Mouse (Mus musculus) forelimb bud, embryonic 11.5 days (tissue): Measurements from ENCODE around the gene Mlxipl.

Source experiments
- DNase-seq: peaks from one replicate; pipeline ENCODE4 v3.0.0-alpha.2; 2012; ENCODE audit warnings: low read depth, low spot score

Mlxipl gene

DNA sequence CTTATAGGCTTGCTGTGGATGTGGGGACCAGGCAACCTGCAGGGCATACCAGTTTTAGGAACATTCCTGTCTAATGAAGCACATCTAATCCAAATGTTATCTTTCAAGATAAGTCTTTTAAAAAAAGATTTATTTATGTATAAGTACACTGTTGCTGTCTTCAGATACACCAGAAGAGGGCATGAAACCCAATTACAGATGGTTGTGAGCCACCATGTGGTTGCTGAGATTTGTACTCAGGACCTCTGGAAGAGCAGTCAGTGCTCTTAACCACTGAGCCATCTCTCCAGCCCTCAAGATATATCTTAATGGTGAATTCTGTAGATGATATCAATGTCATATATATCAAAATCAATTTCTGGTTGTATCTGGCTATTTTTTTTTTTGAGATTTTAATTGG, 56.3 kb downstream of the Mlxipl start:
- DNase-seq, result no peak

DNA sequence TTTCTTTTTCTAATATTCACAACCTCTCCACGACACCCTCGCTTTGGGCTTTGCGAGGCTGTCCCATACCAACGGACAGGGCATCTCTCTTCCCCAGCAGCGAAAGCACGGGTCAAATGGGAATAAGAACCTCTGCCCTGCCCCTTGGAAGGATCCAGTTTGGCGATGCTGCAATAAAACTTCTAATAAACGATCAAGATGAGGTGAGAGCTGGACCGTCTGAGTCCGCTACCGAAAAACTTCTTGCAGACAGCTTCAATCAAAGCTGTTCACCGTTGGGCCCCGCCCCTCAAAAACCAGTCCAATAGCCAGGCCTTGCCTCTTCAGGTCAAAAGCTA, 59.0 kb downstream of the Mlxipl start:
- no peak for DNase-seq

- DNase-seq, result peak; percentile 99
Measured at GRCm38 (mm10) chr5:135149053-135149819, 59.5 kb downstream of the Mlxipl start, which contains the start of gene Tbl2. Gene Tbl2 (plus strand): TSS chr5:135149657.

DNA sequence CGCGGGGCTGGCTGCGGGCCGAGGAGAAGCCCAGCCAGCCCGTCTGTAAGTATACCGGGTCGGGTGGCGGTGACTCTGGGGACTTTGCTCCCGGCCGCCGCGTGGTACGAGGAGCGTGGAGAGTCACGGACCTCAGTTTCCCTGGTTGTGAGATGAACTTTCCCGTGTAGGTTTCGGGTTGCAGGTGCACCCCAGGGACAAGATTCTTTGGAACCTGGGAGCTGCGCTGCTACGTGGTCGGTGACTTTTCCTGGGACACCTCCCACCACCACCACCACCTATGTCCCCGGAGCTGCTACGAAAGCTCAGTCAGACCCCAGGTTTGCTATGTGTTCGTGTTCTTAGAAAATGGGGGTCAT, 60.1 kb downstream of the Mlxipl start:
- DNase-seq, result no peak

GRCm38 (mm10) chr5:135156496-135156895, 66.8 kb downstream of the Mlxipl start:
- DNase-seq, result no peak

DNA sequence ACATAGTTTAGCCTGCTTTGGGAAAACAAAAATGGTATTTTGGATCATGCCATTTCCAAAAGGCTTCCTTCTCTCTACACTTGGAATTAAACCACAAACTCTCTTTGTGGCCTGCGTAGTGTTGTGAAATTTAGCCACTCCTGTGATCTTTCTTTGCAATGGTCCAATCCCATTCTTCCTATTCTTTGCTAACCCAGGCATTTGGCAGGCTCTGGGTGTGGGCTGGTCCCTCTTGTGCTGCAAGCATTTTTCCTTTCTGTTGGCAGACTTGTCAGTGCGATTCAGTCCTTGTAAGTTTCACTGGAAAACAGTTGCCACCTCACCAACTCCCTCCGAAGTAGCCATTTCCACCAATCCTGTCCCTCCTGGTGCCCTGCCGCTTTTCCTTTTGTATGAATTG, 71.5 kb downstream of the Mlxipl start:
- DNase-seq, result no peak

- no peak for DNase-seq
Measured at GRCm38 (mm10) chr5:135161650-135162049, 72.0 kb downstream of the Mlxipl start.

DNA sequence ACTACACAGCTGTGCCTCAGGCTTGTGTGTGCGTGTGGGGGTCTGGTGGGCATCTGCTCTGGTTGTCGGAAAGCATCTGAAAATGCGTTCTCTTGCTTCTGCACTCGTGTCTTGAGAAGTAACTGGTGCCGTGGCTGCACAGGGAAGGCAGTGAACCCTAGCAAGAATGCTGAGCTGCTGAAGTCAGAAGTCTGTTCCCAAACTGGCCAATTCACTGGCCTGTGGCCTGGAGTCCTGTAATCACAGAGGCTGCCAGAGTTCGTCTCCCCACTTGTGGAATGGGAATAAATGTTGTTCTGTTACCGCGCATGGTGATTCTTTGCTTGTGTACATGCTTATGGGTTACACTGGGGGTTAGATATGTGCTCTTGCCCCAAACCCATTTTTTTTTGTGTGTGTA, 72.7 kb downstream of the Mlxipl start:
- no peak for DNase-seq

DNA sequence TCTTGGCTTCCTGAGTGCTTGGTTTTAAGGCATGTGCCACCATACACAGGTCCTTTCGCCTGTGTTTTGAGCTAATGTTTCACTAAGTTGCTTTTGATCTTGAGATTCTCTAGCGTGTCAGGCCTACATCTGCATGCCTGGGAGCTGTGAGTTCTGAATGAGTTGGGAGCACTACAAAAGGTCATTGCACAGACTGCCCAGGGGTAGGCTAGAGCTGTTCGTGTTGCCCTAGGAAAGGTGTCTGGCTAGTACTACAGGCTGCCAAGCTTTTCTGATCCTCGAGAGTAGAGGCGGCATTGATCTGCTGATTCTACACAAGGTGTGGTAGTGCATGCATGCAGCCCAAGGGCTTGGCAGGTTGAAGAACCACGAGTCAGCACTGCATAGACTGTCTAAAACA, 73.1 kb downstream of the Mlxipl start:
- DNase-seq, result no peak

DNA sequence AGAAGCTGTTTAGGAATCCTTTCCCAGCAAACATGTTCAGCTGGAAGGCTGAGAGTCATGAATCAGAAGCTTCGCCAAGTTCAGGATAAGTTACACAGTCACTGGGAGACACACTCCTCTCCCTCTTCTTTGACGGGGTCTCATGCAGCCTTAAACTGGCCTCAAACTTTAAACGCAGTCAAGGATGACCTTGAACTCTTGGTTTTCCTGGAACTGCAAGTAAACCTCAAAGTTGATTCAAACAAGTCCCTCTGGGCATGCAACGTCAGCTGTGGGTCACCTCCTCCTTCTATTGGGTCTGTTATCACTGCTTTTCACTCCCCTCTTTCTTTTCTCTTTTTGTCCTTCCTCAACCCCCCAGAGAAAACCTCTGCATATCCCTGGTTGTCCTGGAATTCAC, 77.2 kb downstream of the Mlxipl start:
- no peak for DNase-seq

DNA sequence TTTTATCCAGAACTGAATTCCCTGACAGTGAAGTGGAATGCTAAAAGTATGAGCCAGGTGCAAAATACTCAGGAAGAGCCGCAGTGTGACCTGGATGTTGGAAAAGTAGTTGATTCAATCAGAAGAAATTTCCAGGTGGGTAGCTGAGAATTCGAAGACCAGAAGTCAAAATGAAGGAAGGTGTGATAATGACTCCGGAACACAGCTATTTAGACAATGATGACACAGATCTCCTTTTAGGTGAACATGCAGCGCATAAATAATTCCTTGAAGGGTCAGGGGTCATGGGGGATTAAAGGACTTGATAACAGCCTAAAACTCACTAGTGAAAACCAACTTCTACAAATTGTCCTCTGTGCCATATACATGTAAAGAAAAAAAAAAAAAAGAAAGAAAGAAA, 77.8 kb downstream of the Mlxipl start:
- DNase-seq, result no peak

- DNase-seq, result peak; percentile 97
Measured at GRCm38 (mm10) chr5:135168063-135169062, 78.7 kb downstream of the Mlxipl start, which contains the start of gene Bcl7b. Gene Bcl7b (plus strand): TSS chr5:135168283.

DNA sequence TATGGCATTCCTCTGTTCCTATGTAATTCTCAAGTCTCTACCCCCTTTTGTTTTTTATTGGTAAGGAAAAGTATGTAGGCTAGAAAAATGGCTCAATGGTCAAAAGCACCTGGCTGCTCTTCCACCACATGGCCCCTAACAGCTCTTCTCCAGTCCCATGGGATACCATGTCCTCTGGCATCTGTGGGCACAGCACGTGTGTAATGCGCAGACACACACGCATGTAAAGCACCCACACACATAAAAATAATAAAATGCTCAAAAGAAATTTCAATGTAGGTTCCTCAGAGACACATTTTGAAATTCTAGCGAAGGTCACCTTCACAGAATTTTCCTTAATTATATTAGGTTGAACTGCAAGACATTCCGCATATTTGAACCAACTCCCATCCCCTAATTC, 79.8 kb downstream of the Mlxipl start:
- DNase-seq, result no peak

DNA sequence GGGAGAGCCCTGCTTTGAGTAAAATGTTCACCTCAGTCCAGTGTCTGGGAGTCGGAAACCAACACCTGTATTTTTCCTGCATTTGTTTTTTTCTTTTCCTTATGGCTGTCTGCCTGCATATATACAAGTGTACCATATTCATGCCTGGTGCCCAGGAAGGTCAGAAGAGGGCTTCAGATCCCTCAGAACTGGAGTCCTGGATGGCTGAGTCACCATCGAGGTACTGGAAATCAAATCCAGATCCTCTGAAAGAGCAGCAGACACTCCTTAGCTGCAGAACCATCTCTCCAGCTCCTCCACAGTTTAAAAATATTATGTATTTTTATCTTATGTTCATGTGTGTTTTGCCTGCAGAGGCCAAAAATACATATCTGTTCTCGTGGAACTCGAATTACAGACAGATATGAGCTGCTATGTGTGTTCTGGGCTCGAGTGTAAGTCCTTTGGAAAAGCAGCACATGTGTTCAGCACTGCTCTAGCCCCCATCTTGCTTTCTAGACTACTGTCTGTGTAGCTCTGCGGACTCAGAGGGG, 82.1 kb downstream of the Mlxipl start:
- no peak for DNase-seq

- DNase-seq, result no peak
Measured at GRCm38 (mm10) chr5:135172986-135173385, 83.3 kb downstream of the Mlxipl start.

DNA sequence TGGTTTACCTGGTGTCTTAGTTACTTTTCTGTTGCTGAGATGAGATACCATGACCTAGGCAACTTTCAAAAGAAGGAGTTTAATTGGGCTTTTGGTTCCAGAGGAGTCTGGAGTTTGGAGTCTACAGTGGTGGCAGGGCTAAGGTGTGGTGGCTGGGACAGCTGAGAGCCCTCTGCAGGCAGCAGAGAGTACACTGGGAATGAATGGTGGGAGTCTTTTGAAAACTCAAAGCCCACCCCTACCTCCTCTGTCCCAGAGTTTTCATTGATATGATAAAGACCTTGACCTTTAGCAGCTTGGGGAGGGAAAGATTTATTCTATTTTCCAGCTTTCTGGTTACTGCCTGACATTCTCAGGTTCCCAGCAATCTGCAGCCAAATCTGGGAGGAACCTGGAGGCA, 85.4 kb downstream of the Mlxipl start:
- DNase-seq, result no peak

- no peak for DNase-seq
Measured at GRCm38 (mm10) chr5:135178523-135178922, 88.8 kb downstream of the Mlxipl start.

GRCm38 (mm10) chr5:135178996-135179395, 89.3 kb downstream of the Mlxipl start:
- no peak for DNase-seq

DNA sequence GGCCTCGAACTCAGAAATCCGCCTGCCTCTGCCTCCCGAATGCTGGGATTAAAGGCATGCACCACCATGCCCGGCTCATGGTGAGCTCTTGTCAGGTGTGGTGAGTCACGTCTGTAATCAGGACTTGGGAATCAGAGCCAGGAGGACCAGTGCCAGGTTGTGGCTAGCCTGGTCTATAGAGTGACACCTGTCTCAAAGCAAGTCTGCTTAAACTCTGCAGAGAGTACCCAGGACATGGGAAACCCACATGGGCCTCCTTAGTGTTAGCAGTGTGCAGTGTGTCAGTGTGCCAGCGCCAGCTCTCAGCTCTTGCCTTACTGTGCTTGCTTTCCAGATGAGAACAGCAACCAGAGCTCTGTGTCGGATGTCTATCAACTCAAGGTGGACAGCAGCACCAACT, 89.9 kb downstream of the Mlxipl start:
- DNase-seq, result no peak

DNA sequence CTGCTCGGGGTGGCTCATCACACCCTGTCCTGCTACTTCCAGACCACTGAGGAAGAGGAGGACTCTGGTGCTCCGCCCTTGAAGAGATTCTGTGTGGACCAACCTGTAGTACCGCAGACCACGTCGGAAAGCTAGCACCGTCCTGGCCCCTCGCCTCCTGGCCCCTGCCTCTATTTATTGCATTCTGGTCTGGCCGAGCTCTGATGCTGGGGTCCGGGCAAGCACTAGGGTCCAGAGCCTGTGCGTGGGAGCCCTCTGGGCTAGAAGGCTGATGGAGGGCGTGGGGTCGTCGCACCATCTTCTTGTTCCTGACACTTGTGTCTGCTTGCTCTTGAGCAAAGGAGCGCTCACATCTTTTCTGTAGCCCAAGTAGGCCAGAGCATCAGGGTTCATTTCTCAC, 91.1 kb downstream of the Mlxipl start:
- DNase-seq, result no peak

DNA sequence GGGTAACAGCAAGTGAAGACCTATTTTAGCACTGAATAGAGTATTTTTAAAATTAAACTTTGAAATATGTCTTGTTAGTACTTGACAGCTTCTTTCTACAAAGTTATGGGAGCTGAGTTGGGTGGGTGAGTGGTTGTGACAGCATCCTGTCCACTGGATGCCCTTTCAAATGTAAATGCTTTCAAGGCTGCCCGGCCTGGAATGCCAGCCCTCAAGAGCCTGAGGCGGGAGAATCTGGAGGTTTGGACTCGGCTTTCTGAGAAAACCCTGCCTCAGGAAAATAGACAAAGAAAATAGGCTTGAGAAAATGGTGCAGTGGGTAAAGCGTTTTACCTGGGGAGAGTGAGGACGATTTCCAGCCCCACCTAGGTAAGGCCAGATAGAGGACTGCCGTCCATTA, 92.1 kb downstream of the Mlxipl start:
- no peak for DNase-seq

DNA sequence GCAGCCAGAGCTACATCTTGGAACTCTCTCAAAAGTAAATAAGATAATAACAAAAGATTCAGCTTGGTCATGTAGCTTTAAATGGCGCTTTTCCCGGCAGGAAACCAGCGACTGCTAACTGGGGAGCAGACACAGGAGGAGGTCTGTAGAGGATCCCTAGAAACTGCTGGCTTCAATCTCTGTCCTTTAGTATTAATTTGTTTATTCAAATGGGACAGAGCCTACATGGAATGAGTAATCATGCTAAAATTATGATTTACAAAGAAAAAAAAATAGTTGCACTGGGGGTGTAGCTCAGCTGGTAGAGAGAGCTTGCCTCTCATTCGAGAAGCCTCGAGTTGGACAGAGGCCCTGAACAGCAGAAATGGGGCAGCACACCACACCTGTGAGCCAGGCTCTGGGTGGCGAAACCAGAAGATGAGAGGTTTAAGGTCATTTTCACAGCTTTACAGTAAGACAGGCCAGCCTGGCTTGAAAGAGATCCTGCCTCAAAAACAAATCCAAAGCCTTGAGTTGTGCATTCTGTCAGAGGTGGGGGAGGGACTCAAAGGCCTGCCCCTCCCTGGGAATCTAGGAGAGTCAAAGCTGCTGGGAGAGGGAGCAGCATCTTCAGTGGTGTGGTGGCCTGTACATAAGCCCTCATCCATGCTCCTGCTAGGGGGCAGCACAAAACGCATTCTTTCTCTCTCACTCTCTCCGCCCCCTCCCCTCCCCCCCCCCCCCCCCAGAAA, 93.6 kb downstream of the Mlxipl start:
- no peak for DNase-seq
